Mouse (Mus musculus): ENCODE measurements around the gene Lrp1. TPM values are rescaled to one million over a fixed set of nuclear protein-coding genes. Genes with fewer than 3 reads are reported as not detected.

Lrp1 gene
- polyA plus RNA-seq, 1 experiment from 2014 or later: 109 TPM

GRCm38 (mm10) chr10:127492118-127492517 is 128.8 kb downstream of the Lrp1 start:
- 75% methylated on average over 3 of the region's 3 CpGs for WGBS
- Histone ChIP-seq H3K4me2 (ENCODE audit: low read length) (no peak overlapping the region), H3K4me1 (ENCODE audit: control insufficient read depth, insufficient read depth, low read depth, low read length) (peaks cover 15% of the 10 kb centered on the region), H3K36me3 (ENCODE audit: control insufficient read depth, insufficient read depth, low read length) (peaks cover 29% of the 10 kb centered on the region), H3K9me3 (ENCODE audit: control insufficient read depth, low read length) (no peaks in the 10 kb centered on the region), H3K27ac (ENCODE audit: low read depth, low read length) (no peak overlapping the region), H3K27me3 (replicated peaks; ENCODE audit: control insufficient read depth, insufficient read depth, low read length) (no peaks in the 10 kb centered on the region), H3K4me3 (ENCODE audit: low read length) (no peak overlapping the region), H3K9ac (ENCODE audit: low read depth, low read length) (no peak overlapping the region)
- ATAC-seq: no peak

DNA sequence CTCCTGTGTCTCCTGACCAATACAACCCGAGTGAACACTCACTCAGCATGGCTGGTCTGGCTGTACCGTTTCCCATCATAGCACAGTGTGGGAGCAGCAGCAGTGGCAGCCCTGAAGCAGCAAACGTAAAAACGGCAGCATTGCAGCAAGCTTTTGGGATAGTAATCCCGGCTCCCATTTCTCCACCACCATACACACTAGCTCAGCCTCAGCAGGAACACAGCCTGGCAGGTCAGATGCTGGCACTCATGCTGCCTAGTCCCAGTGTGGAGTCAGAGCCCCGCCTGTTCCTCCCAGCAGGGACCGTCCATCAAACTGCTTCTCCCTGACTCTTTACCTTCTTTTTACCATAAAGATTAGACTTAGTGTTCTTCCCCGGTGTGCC is 129.8 kb downstream of the Lrp1 start:
- Histone ChIP-seq H3K9me3 (ENCODE audit: control insufficient read depth, low read length) (no peaks in the 10 kb centered on the region), H3K4me2 (ENCODE audit: low read length) (no peak overlapping the region), H3K4me3 (ENCODE audit: low read length) (no peak overlapping the region), H3K36me3 (ENCODE audit: control insufficient read depth, insufficient read depth, low read length) (peaks cover 21% of the 10 kb centered on the region), H3K4me1 (ENCODE audit: control insufficient read depth, insufficient read depth, low read depth, low read length) (peaks cover 15% of the 10 kb centered on the region), H3K27ac (ENCODE audit: low read depth, low read length) (peak overlapping the region; percentile 76), H3K27me3 (replicated peaks; ENCODE audit: control insufficient read depth, insufficient read depth, low read length) (no peaks in the 10 kb centered on the region), H3K9ac (ENCODE audit: low read depth, low read length) (peak overlapping the region; percentile 4)
- WGBS: 43% methylated on average over 8 of the region's 8 CpGs
- ATAC-seq: peak; percentile 50

GRCm38 (mm10) chr10:127490160-127491127 is 130.5 kb downstream of the Lrp1 start:
- H3K4me1 ChIP-seq (ENCODE audit: control insufficient read depth, insufficient read depth, low read depth, low read length): peaks cover 15% of the 10 kb centered on the region
- 58% methylated on average over 18 of the region's 18 CpGs for WGBS
- no peak overlapping the region for H3K4me2 ChIP-seq (ENCODE audit: low read length)
- no peaks in the 10 kb centered on the region for H3K27me3 ChIP-seq (replicated peaks; ENCODE audit: control insufficient read depth, insufficient read depth, low read length)
- peak; percentile 72 for ATAC-seq
- peaks cover 21% of the 10 kb centered on the region for H3K36me3 ChIP-seq (ENCODE audit: control insufficient read depth, insufficient read depth, low read length)
- peak overlapping the region; percentile 76 for H3K27ac ChIP-seq (ENCODE audit: low read depth, low read length)
- no peak overlapping the region for H3K4me3 ChIP-seq (ENCODE audit: low read length)
- H3K9me3 ChIP-seq (ENCODE audit: control insufficient read depth, low read length): no peaks in the 10 kb centered on the region
- H3K9ac ChIP-seq (ENCODE audit: low read depth, low read length): peak overlapping the region; percentile 4; the same call in 1 of the 2 replicates

- H3K36me3 ChIP-seq (ENCODE audit: control insufficient read depth, insufficient read depth, low read length): peaks cover 13% of the 10 kb centered on the region
- no peak overlapping the region for H3K27ac ChIP-seq (ENCODE audit: low read depth, low read length)
- peaks cover 15% of the 10 kb centered on the region for H3K4me1 ChIP-seq (ENCODE audit: control insufficient read depth, insufficient read depth, low read depth, low read length)
- no peak for ATAC-seq
- no peak overlapping the region for H3K4me3 ChIP-seq (ENCODE audit: low read length)
- no peak overlapping the region for H3K9ac ChIP-seq (ENCODE audit: low read depth, low read length)
- no peak overlapping the region for H3K4me2 ChIP-seq (ENCODE audit: low read length)
- H3K9me3 ChIP-seq (ENCODE audit: control insufficient read depth, low read length): no peaks in the 10 kb centered on the region
- 76% methylated on average over 7 of the region's 7 CpGs for WGBS
- H3K27me3 ChIP-seq (replicated peaks; ENCODE audit: control insufficient read depth, insufficient read depth, low read length): no peaks in the 10 kb centered on the region
These were observed 132.1 kb downstream of the Lrp1 start for GRCm38 (mm10) chr10:127488856-127489255.

Other genes starting within 250 kb of the Lrp1 start
- gene R3hdm2, start 240.8 kb downstream of the Lrp1 start, polyA plus RNA-seq (2015; fragmentation: Nextera tagmentation; extraction: Ambion mirVana): 34.0 and 37.4 TPM in 2 replicates
- gene Stac3, start 119.5 kb downstream of the Lrp1 start, polyA plus RNA-seq (2015; fragmentation: Nextera tagmentation; extraction: Ambion mirVana): 2.0 and 3.3 TPM in 2 replicates
- gene Ndufa4l2, start 106.2 kb downstream of the Lrp1 start, polyA plus RNA-seq (2015; fragmentation: Nextera tagmentation; extraction: Ambion mirVana): 23.2 and 29.5 TPM in 2 replicates
- 52.8 and 59.3 TPM in 2 replicates for gene Shmt2, start 98.7 kb downstream of the Lrp1 start, polyA plus RNA-seq (2015; fragmentation: Nextera tagmentation; extraction: Ambion mirVana)
- gene Nxph4, start 86.6 kb downstream of the Lrp1 start, polyA plus RNA-seq (2015; fragmentation: Nextera tagmentation; extraction: Ambion mirVana): 129 and 136 TPM in 2 replicates
- 6.0 and 8.0 TPM in 2 replicates for gene Stat6, start 21.8 kb upstream of the Lrp1 start, polyA plus RNA-seq (2015; fragmentation: Nextera tagmentation; extraction: Ambion mirVana)
- 2.9 and 3.9 TPM in 2 replicates for gene Nemp1, start 45.8 kb upstream of the Lrp1 start, polyA plus RNA-seq (2015; fragmentation: Nextera tagmentation; extraction: Ambion mirVana)
- gene Nab2, start 47.4 kb upstream of the Lrp1 start, polyA plus RNA-seq (2015; fragmentation: Nextera tagmentation; extraction: Ambion mirVana): 2.2 and 3.2 TPM in 2 replicates
- gene Myo1a, start 84.0 kb upstream of the Lrp1 start, polyA plus RNA-seq (2015; fragmentation: Nextera tagmentation; extraction: Ambion mirVana): 0.52 and 0.73 TPM in 2 replicates
- 0.74 and 2.5 TPM in 2 replicates for gene Tac2, start 103.3 kb upstream of the Lrp1 start, polyA plus RNA-seq (2015; fragmentation: Nextera tagmentation; extraction: Ambion mirVana)
- gene Zbtb39, start 118.4 kb upstream of the Lrp1 start, polyA plus RNA-seq (2015; fragmentation: Nextera tagmentation; extraction: Ambion mirVana): 2.4 TPM in 2 replicates
- 1.9 and 2.0 TPM in 2 replicates for gene Gpr182, start 130.6 kb upstream of the Lrp1 start, polyA plus RNA-seq (2015; fragmentation: Nextera tagmentation; extraction: Ambion mirVana)
- gene Rdh1, start 138.6 kb upstream of the Lrp1 start, polyA plus RNA-seq (2015; fragmentation: Nextera tagmentation; extraction: Ambion mirVana): 0.04 TPM in 1 of 2 replicates, not detected in the other
- not detected in 2 replicates for gene Rdh16f1, start 138.6 kb upstream of the Lrp1 start, polyA plus RNA-seq (2015; fragmentation: Nextera tagmentation; extraction: Ambion mirVana)
- 0.20 and 0.21 TPM in 2 replicates for gene Rdh9, start 155.2 kb upstream of the Lrp1 start, polyA plus RNA-seq (2015; fragmentation: Nextera tagmentation; extraction: Ambion mirVana)
- gene Rdh16, start 180.0 kb upstream of the Lrp1 start, polyA plus RNA-seq (2015; fragmentation: Nextera tagmentation; extraction: Ambion mirVana): not detected in 2 replicates
- not detected in 2 replicates for gene Rdh19, start 228.8 kb upstream of the Lrp1 start, polyA plus RNA-seq (2015; fragmentation: Nextera tagmentation; extraction: Ambion mirVana)
- gene Rdh16f2, start 245.3 kb upstream of the Lrp1 start, polyA plus RNA-seq (2015; fragmentation: Nextera tagmentation; extraction: Ambion mirVana): not detected in 2 replicates

Measured in hindbrain, embryonic 16.5 days (tissue).